13 mouse cellular contexts compared by ENCODE assay signal in the genomic region with DNA sequence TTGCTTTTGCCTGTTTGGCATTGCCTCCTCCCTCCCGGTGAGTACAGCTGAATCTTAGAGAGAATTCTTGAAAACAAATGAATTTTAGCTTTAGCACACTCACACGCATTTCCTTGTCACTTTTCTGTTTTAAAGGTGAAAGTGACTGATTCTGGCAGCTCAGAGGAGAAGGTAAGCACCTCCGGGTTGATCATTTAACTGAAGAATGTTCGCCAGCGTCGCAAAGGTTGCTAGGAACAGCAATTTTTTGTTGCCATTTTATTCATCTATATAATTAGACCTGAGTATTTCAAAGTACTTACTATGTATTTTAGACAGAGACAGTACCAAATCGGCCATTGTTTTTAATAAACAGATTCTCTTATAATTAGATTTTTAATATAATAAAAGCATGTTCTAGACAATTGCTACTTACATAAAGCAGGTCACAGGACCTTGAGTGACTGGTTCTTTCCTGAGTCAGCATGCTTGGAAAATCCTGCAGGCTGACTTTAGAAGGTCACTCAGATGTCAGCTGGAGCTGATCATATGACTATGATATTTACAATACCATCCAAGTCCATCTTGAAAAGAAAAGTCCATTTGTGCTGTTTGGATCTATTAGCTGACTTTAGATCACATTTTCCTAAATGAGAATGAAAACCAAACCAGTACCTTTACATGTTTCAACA. TPM values are rescaled to one million over a fixed set of nuclear protein-coding genes. Genes with fewer than 3 reads are reported as not detected.
DNase-seq lines count a peak whose midpoint lies in the region.
"Had no signal": no experiment of that assay in that cellular context is flagged by ENCODE, and none has a peak within 500 bp of the region (broad histone marks: within the 10 kb centered on the region; RNA-seq: fewer than 3 reads in every experiment).

No protein-coding gene starts in this region.

- peak; percentile 34 to 71 for DNase-seq in adrenal gland, adult (ENCODE audit: inconsistent age in 2 of 2, low spot score in 1 of 2)
- DNase-seq in adrenal gland, postnatal 25 days, result no peak
- DNase-seq in 3T3-L1 (ENCODE audit: low read depth, low spot score), result peak; percentile 66
- peak; percentile 47 for DNase-seq in kidney, adult 18-20 months
- peak; percentile 23 for DNase-seq in kidney, postnatal 10 days
- no peak for DNase-seq in urinary bladder, postnatal 14 days (ENCODE audit: low spot score)
- DNase-seq in ovary, postnatal 14 days (ENCODE audit: low spot score), result no peak
- DNase-seq in ovary, postnatal 36 days (ENCODE audit: low spot score), result no peak
- DNase-seq: cerebellum, adult 8-10 months; gastrocnemius, postnatal 14 days; liver, embryonic 13.5 days; right cerebral cortex, postnatal 25 days; thymus, postnatal 4 days had no signal

RNA-seq across cellular contexts. Expression of a gene that starts 1.6 kb away (rescaled TPM):
- total RNA-seq in adrenal gland, postnatal 25 days (2021), result 343 and 454 TPM in 2 replicates

RNA-seq across cellular contexts. Expression of a gene that starts 22.7 kb away (rescaled TPM):
- 47.4 and 59.7 TPM in 2 replicates for total RNA-seq in adrenal gland, postnatal 25 days (2021)

Comparison
In these comparisons a context has a peak if more than half of its experiments do, and no peak if none do; other contexts are left out.
1. DNase-seq: peak in adrenal gland, adult (2 of 2), 3T3-L1 (single experiment), kidney, adult 18-20 months (single experiment) and kidney, postnatal 10 days (single experiment); none in adrenal gland, postnatal 25 days (single experiment), urinary bladder, postnatal 14 days (single experiment), ovary, postnatal 14 days (single experiment) and ovary, postnatal 36 days (single experiment).